Mouse (Mus musculus): ENCODE results near the gene Zfp953.
"Not testable (repeated sequence)": the region's sequence is repeated elsewhere in the genome, so short reads cannot be mapped to it uniquely, and the experiment has no call there.

The Zfp953 gene

GRCm38 (mm10) chr13:67360131-67360744 is at the start of gene Zfp953, which contains the start of gene Gm28044:
TSS of gene Zfp953 (minus strand) at chr13:67360605.
TSS of gene Gm28044 (minus strand) at chr13:67360536.
- peak; percentile 87 for DNase-seq (ENCODE audit: low spot score)

DNA sequence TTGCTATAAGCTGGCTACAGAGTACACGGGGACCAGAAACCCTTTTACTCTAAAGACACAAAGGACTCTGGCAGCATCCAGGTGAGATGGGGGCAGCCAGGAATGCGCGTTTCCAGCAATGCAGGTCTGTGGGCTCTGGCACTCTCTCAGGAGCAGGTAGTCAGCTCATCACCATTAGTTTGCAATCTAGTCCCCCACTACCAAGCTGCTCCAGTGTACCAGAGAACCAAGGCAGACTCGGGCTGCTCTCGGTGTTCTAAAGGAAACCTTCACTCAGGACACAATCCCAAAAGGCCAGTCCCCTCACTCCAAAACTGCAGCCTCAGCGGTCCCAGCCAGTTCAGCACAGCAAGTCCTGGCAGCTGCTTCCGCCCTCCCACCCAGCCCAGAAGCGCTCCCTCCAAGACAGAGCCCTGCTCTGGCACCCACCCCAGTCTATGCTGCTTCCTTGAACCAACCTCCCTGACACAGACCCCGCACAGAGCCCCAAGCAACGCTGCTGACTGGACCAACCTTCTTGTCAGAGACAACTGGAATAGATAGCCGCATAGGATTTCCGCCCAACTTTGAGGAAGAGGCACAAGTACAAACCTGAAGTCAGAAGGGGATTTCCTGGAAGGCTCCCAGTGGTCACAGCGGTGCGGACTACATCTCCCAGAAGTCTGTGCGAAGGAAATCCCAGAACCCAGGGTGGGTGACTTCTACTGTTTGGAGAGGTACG is 38.9 kb upstream of the Zfp953 start, which contains the start of gene Zfp429:
TSS of gene Zfp429 (minus strand) at position 637 of the 721 bp plus-strand sequence.
- peak; percentile 83 for DNase-seq (ENCODE audit: low spot score)

GRCm38 (mm10) chr13:67376255-67376654 is 15.8 kb upstream of the Zfp953 start:
- not testable (repeated sequence) for DNase-seq (ENCODE audit: low spot score)

- peak; percentile 87 for DNase-seq (ENCODE audit: low spot score)
These were observed 14.9 kb upstream of the Zfp953 start, which contains the start of the genes Gm28041 and Zfp456 for GRCm38 (mm10) chr13:67375050-67375911. TSS of gene Gm28041 (minus strand) at chr13:67375733. TSS of gene Zfp456 (minus strand) at chr13:67375810.

- DNase-seq (ENCODE audit: low spot score) = no peak
These were observed 8.6 kb downstream of the Zfp953 start for GRCm38 (mm10) chr13:67351854-67352253.

DNA sequence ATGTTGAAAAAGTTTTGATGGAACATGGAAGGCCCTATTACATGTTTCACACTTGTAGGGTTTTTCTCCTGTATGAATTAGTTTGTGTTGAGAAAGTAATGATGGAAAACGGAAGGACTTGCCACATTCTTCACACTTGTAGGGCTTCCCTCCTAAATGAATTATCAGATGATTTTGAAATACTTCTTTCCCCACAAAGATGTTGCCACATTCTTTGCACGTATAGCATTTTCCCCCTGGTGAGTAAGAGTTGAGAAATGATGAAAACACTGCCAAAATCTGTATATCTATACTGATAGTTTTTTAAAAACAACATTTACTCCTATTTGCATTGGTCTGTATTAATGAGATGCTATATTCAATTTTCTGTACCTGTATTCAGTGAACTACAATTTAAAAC is 17.0 kb downstream of the Zfp953 start:
- DNase-seq (ENCODE audit: low spot score) = no peak

DNA sequence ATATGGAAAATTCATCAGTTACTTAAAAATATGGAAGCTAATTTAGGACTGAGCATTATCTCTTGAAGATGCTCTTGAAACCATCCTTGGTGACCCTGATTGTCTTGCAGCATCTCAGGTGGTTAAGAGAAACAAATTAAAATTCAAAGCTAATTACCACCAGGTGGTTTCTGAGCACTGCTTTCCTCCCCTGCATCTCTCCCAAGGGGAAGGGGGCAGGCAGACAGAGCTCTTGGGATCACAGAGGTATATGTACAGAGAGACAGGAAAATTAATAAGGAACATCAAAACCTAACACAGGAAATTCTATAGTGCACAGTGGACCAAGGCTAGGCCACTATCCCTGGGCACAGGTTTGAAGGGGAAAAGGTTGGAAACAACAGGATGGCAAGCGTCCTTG is 27.5 kb downstream of the Zfp953 start:
- no peak for DNase-seq (ENCODE audit: low spot score)

DNA sequence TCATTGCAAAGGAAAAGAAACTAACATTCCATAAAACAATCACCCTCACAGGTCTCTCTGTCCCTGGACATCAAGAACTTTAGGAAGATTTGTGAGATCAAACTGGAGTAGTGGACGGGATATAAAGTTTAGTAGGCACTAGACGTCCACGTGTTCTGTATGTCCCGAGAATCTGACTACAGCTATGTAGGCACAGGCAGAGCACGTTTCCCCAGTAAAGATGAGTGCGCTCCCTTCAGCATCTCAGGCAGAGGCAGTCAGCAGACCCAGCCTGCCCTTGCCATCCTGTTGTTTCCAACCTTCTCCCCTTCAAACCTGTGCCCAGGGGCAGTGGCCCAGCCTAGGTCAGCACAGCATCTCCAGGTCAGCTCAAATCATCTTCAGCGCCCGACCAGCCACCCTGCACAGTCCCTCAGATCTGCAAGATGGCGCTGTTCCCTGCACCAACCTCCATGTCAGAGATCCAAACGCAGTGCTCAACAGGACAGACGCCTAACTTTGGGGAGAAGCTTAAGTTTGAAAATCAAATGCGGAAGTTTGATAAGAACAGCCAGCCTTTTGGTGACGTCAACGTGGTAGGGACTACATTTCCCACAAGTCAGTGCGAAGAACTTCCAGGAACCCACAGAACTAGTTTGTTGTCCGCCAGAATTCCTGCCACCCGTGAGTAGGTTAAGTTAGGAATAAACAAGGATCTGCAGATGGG is 28.2 kb downstream of the Zfp953 start, which contains the start of gene Zfp595:
TSS of gene Zfp595 (minus strand) at position 552 of the 706 bp plus-strand sequence.
- peak; percentile 84 for DNase-seq (ENCODE audit: low spot score)

DNA sequence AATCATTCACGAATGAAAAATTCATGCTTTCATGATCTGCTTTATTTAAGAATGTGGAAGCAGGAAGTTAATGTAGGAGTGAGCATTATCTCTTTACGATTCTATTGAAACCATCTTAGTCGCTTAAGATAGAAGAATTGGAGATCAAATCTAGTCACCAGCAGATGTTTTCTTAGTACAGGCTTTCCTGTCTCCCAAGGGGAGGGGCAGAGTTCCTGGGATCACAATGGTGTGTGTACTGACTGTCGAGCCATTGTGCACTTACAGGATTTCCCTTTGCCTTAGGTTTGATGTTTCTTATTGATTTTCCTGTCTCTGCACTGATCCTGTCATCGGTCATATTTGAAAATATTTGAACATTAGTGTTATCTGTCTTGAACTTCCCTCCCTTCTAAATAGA is 53.7 kb downstream of the Zfp953 start:
- no peak for DNase-seq (ENCODE audit: low spot score)

GRCm38 (mm10) chr13:67305822-67306672 is 54.4 kb downstream of the Zfp953 start, which contains the start of gene Zfp457:
TSS of gene Zfp457 (minus strand) at chr13:67306485.
- peak; percentile 87 for DNase-seq (ENCODE audit: low spot score)
